Mouse (Mus musculus): ENCODE measurements around the gene Gadd45b. TPM values are rescaled to one million over a fixed set of nuclear protein-coding genes. Genes with fewer than 3 reads are reported as not detected.

The Gadd45b gene
- polyA plus RNA-seq, 1 experiment from 2014 or later = 33.6 TPM

GRCm38 (mm10) chr10:80937646-80938045, 7.8 kb downstream of the Gadd45b start:
- no peak for ATAC-seq (replicated peaks; ENCODE audit: extremely low read depth, insufficient read depth, low FRiP score)
- H3K4me2 ChIP-seq (ENCODE audit: low read depth, low read length) = peak overlapping the region; percentile 19; the same call in 1 of the 2 replicates
- H3K9ac ChIP-seq (ENCODE audit: low read length) = peak overlapping the region; percentile 21; the same call in 1 of the 2 replicates
- peaks cover 75% of the 10 kb centered on the region for H3K4me1 ChIP-seq (ENCODE audit: control insufficient read depth, insufficient read depth, low read length)
- peak overlapping the region; percentile 52 for H3K27ac ChIP-seq (ENCODE audit: low read length)
- H3K27me3 ChIP-seq (ENCODE audit: control insufficient read depth, insufficient read depth, low read length) = no peaks in the 10 kb centered on the region
- WGBS = 16% methylated on average over 8 of the region's 8 CpGs
- no peaks in the 10 kb centered on the region for H3K9me3 ChIP-seq (replicated peaks; ENCODE audit: control insufficient read depth, low read length)
- no peaks in the 10 kb centered on the region for H3K36me3 ChIP-seq (ENCODE audit: control insufficient read depth, insufficient read depth)
- H3K4me3 ChIP-seq (ENCODE audit: low read length) = no peak overlapping the region

- H3K36me3 ChIP-seq (ENCODE audit: control insufficient read depth, insufficient read depth) = no peaks in the 10 kb centered on the region
- peak overlapping the region; percentile 75 for H3K4me2 ChIP-seq (ENCODE audit: low read depth, low read length)
- no peak for ATAC-seq (replicated peaks; ENCODE audit: extremely low read depth, insufficient read depth, low FRiP score)
- H3K4me1 ChIP-seq (ENCODE audit: control insufficient read depth, insufficient read depth, low read length) = peaks cover 73% of the 10 kb centered on the region
- no peaks in the 10 kb centered on the region for H3K9me3 ChIP-seq (replicated peaks; ENCODE audit: control insufficient read depth, low read length)
- 11% methylated on average over 15 of the region's 15 CpGs for WGBS
- no peaks in the 10 kb centered on the region for H3K27me3 ChIP-seq (ENCODE audit: control insufficient read depth, insufficient read depth, low read length)
- peak overlapping the region; percentile 99 for H3K27ac ChIP-seq (ENCODE audit: low read length)
- H3K4me3 ChIP-seq (ENCODE audit: low read length) = peak overlapping the region; percentile 48
- H3K9ac ChIP-seq (ENCODE audit: low read length) = peak overlapping the region; percentile 68
Measured at GRCm38 (mm10) chr10:80938831-80939550, 9.1 kb downstream of the Gadd45b start.

- Histone ChIP-seq H3K4me1 (ENCODE audit: control insufficient read depth, insufficient read depth, low read length) (peaks cover 73% of the 10 kb centered on the region), H3K9ac (ENCODE audit: low read length) (peak overlapping the region; percentile 68)
Measured at GRCm38 (mm10) chr10:80939671-80940070, 9.8 kb downstream of the Gadd45b start.

GRCm38 (mm10) chr10:80940320-80940987, 10.6 kb downstream of the Gadd45b start:
- H3K27ac ChIP-seq (ENCODE audit: low read length) = peak overlapping the region; percentile 99
- no peaks in the 10 kb centered on the region for H3K9me3 ChIP-seq (replicated peaks; ENCODE audit: control insufficient read depth, low read length)
- H3K4me1 ChIP-seq (ENCODE audit: control insufficient read depth, insufficient read depth, low read length) = peaks cover 72% of the 10 kb centered on the region
- H3K36me3 ChIP-seq (ENCODE audit: control insufficient read depth, insufficient read depth) = no peaks in the 10 kb centered on the region
- WGBS = 16% methylated on average over 8 of the region's 8 CpGs
- peak overlapping the region; percentile 48 for H3K4me3 ChIP-seq (ENCODE audit: low read length)
- H3K4me2 ChIP-seq (ENCODE audit: low read depth, low read length) = peak overlapping the region; percentile 75
- peak; percentile 75 for ATAC-seq (replicated peaks; ENCODE audit: extremely low read depth, insufficient read depth, low FRiP score)
- peak overlapping the region; percentile 68 for H3K9ac ChIP-seq (ENCODE audit: low read length)
- H3K27me3 ChIP-seq (ENCODE audit: control insufficient read depth, insufficient read depth, low read length) = no peaks in the 10 kb centered on the region

More at GRCm38 (mm10) chr10:80939671-80940070, 9.8 kb downstream of the Gadd45b start:
- no peaks in the 10 kb centered on the region for H3K36me3 ChIP-seq (ENCODE audit: control insufficient read depth, insufficient read depth)
- peak overlapping the region; percentile 48 for H3K4me3 ChIP-seq (ENCODE audit: low read length)
- no peaks in the 10 kb centered on the region for H3K27me3 ChIP-seq (ENCODE audit: control insufficient read depth, insufficient read depth, low read length)
- H3K27ac ChIP-seq (ENCODE audit: low read length) = peak overlapping the region; percentile 99
- peak; percentile 33; the same call in 1 of the 2 replicates for ATAC-seq (replicated peaks; ENCODE audit: extremely low read depth, insufficient read depth, low FRiP score)
- H3K4me2 ChIP-seq (ENCODE audit: low read depth, low read length) = peak overlapping the region; percentile 75
- 3% methylated on average over 28 of the region's 28 CpGs for WGBS
- no peaks in the 10 kb centered on the region for H3K9me3 ChIP-seq (replicated peaks; ENCODE audit: control insufficient read depth, low read length)

GRCm38 (mm10) chr10:80940988-80941347, 11.1 kb downstream of the Gadd45b start:
- H3K36me3 ChIP-seq (ENCODE audit: control insufficient read depth, insufficient read depth) = no peaks in the 10 kb centered on the region
- no peaks in the 10 kb centered on the region for H3K9me3 ChIP-seq (replicated peaks; ENCODE audit: control insufficient read depth, low read length)
- peak overlapping the region; percentile 99 for H3K27ac ChIP-seq (ENCODE audit: low read length)
- H3K4me1 ChIP-seq (ENCODE audit: control insufficient read depth, insufficient read depth, low read length) = peaks cover 67% of the 10 kb centered on the region
- 8% methylated on average over 2 of the region's 2 CpGs for WGBS
- ATAC-seq (replicated peaks; ENCODE audit: extremely low read depth, insufficient read depth, low FRiP score) = peak; percentile 57
- H3K9ac ChIP-seq (ENCODE audit: low read length) = peak overlapping the region; percentile 68
- peak overlapping the region; percentile 75 for H3K4me2 ChIP-seq (ENCODE audit: low read depth, low read length)
- H3K4me3 ChIP-seq (ENCODE audit: low read length) = peak overlapping the region; percentile 28
- H3K27me3 ChIP-seq (ENCODE audit: control insufficient read depth, insufficient read depth, low read length) = no peaks in the 10 kb centered on the region

- H3K27me3 ChIP-seq (ENCODE audit: control insufficient read depth, insufficient read depth, low read length) = no peaks in the 10 kb centered on the region
- 50% methylated on average over 8 of the region's 8 CpGs for WGBS
- H3K36me3 ChIP-seq (ENCODE audit: control insufficient read depth, insufficient read depth) = no peaks in the 10 kb centered on the region
- H3K9me3 ChIP-seq (replicated peaks; ENCODE audit: control insufficient read depth, low read length) = no peaks in the 10 kb centered on the region
- H3K4me2 ChIP-seq (ENCODE audit: low read depth, low read length) = no peak overlapping the region
- 0 out of 2 replicates have a peak overlapping the region, but pooled peaks have one; percentile 25 for H3K9ac ChIP-seq (ENCODE audit: low read length)
- peaks cover 65% of the 10 kb centered on the region for H3K4me1 ChIP-seq (ENCODE audit: control insufficient read depth, insufficient read depth, low read length)
- no peak overlapping the region for H3K27ac ChIP-seq (ENCODE audit: low read length)
- no peak for ATAC-seq (replicated peaks; ENCODE audit: extremely low read depth, insufficient read depth, low FRiP score)
- no peak overlapping the region for H3K4me3 ChIP-seq (ENCODE audit: low read length)
Measured at GRCm38 (mm10) chr10:80942919-80943318, 13.0 kb downstream of the Gadd45b start.

GRCm38 (mm10) chr10:80943701-80944100, 13.8 kb downstream of the Gadd45b start:
- ATAC-seq (replicated peaks; ENCODE audit: extremely low read depth, insufficient read depth, low FRiP score) = no peak
- H3K4me2 ChIP-seq (ENCODE audit: low read depth, low read length) = no peak overlapping the region
- H3K9me3 ChIP-seq (replicated peaks; ENCODE audit: control insufficient read depth, low read length) = no peaks in the 10 kb centered on the region
- no peak overlapping the region for H3K9ac ChIP-seq (ENCODE audit: low read length)
- H3K36me3 ChIP-seq (ENCODE audit: control insufficient read depth, insufficient read depth) = no peaks in the 10 kb centered on the region
- WGBS = 47% methylated on average over 9 of the region's 9 CpGs
- peak overlapping the region; percentile 25; the same call in 1 of the 2 replicates for H3K27ac ChIP-seq (ENCODE audit: low read length)
- H3K27me3 ChIP-seq (ENCODE audit: control insufficient read depth, insufficient read depth, low read length) = no peaks in the 10 kb centered on the region
- no peak overlapping the region for H3K4me3 ChIP-seq (ENCODE audit: low read length)
- H3K4me1 ChIP-seq (ENCODE audit: control insufficient read depth, insufficient read depth, low read length) = peaks cover 64% of the 10 kb centered on the region

GRCm38 (mm10) chr10:80944231-80944630, 14.4 kb downstream of the Gadd45b start:
- Histone ChIP-seq H3K4me1 (ENCODE audit: control insufficient read depth, insufficient read depth, low read length) (peaks cover 62% of the 10 kb centered on the region), H3K9me3 (replicated peaks; ENCODE audit: control insufficient read depth, low read length) (no peaks in the 10 kb centered on the region), H3K9ac (ENCODE audit: low read length) (no peak overlapping the region), H3K4me3 (ENCODE audit: low read length) (no peak overlapping the region), H3K36me3 (ENCODE audit: control insufficient read depth, insufficient read depth) (no peaks in the 10 kb centered on the region), H3K4me2 (ENCODE audit: low read depth, low read length) (no peak overlapping the region), H3K27me3 (ENCODE audit: control insufficient read depth, insufficient read depth, low read length) (no peaks in the 10 kb centered on the region), H3K27ac (ENCODE audit: low read length) (no peak overlapping the region)
- WGBS = 89% methylated on average over 5 of the region's 5 CpGs
- no peak for ATAC-seq (replicated peaks; ENCODE audit: extremely low read depth, insufficient read depth, low FRiP score)
